Mouse (Mus musculus): ENCODE results near the gene Dync1i2.

- TF ChIP-seq POLR2A (IDR thresholded peaks at IDR 0.05; ENCODE audit: insufficient read length, low read depth) (no peak), MYOD1 (IDR thresholded peaks at IDR 0.05; ENCODE audit: control insufficient read depth in 1 of 3, insufficient read length in 2 of 3, low read depth in 2 of 3) (no peak)
Observed at GRCm38 (mm10) chr2:71273955-71274679, 62.6 kb downstream of the Dync1i2 start.

Data from myocyte (in vitro differentiated cells).